Mouse (Mus musculus) spleen, adult 2 months (tissue): ENCODE measurements around the gene Ccdc33. TPM values are rescaled to one million over a fixed set of nuclear protein-coding genes. Genes with fewer than 3 reads are reported as not detected.

Source experiments
- DNase-seq, 2 experiments: peaks; one replicate each; pipeline versions ENCODE4 v3.0.0 to v3.0.0-alpha.2; 2012 to 2021; ENCODE audit warnings: low spot score in 2 of 2, low read depth in 1 of 2
- H3K27ac ChIP-seq: fragments of 200-500 bp; 2 replicates; pipeline ENCODE4 v1.5.1; 2012; ENCODE audit warnings: low read length, inconsistent platforms; ENCODE audit not compliant: insufficient read depth
- H3K27me3 ChIP-seq: fragments of 200-500 bp; 2 replicates; pipeline ENCODE4 v1.6.1; 2012; ENCODE audit warnings: mild to moderate bottlenecking, moderate library complexity, low read length, inconsistent platforms; ENCODE audit not compliant: control insufficient read depth, insufficient read depth
- H3K36me3 ChIP-seq: fragments of 200-500 bp; 2 replicates; pipeline ENCODE4 v1.6.1; 2012; ENCODE audit warnings: mild to moderate bottlenecking, low read length, inconsistent platforms; ENCODE audit not compliant: control insufficient read depth, insufficient read depth
- H3K4me1 ChIP-seq: fragments of 200-500 bp; 2 replicates; pipeline ENCODE4 v1.6.1; 2011; ENCODE audit warnings: inconsistent platforms; ENCODE audit not compliant: control insufficient read depth, insufficient read depth, insufficient read length
- H3K4me3 ChIP-seq: fragments of 200-500 bp; 2 replicates; pipeline ENCODE4 v1.5.1; 2011; ENCODE audit warnings: mild to moderate bottlenecking, inconsistent platforms; ENCODE audit not compliant: insufficient read depth, insufficient read length; ENCODE audit errors: extremely low read depth
- CTCF ChIP-seq: fragments of 200-500 bp; IDR thresholded peaks from 2 replicates; pipeline ENCODE4 v1.5.1; 2011; ENCODE audit warnings: mild to moderate bottlenecking, inconsistent platforms; ENCODE audit not compliant: insufficient read depth, insufficient read length, insufficient replicate concordance; ENCODE audit errors: extremely low read depth
- POLR2A ChIP-seq: fragments of 200-500 bp; IDR thresholded peaks from 2 replicates; pipeline ENCODE4 v1.6.1; 2011; ENCODE audit warnings: low read depth, low read length, inconsistent platforms
- WGBS: fragments of 180-500 bp; shearing (Covaris S2); methylation state at CpG from one replicate; pipeline ENCODE4 v1.1.7; 2018; 5-methylcytosine and 5-hydroxymethylcytosine counted together
- polyA plus RNA-seq: library from polyadenylated mRNA; depleted of rRNA; stranded (reverse); fragments of >200 nt; gene quantifications from 2 replicates; pipeline ENCODE4 v1.2.3, GENCODE M21; 2012

The Ccdc33 gene
- polyA plus RNA-seq, 1 experiment = 0.09 TPM

- TF ChIP-seq POLR2A (no peak), CTCF (no peak)
- Histone ChIP-seq H3K4me3 (no peak overlapping the region), H3K27ac (no peak overlapping the region), H3K4me1 (peaks cover 4% of the 10 kb centered on the region; the same call in 1 of the 2 replicates), H3K27me3 (no peaks in the 10 kb centered on the region), H3K36me3 (no peaks in the 10 kb centered on the region)
- DNase-seq = no peak
- WGBS = 86% methylated on average over 12 of the region's 12 CpGs
Measured at GRCm38 (mm10) chr9:58008336-58009014, 110.1 kb downstream of the Ccdc33 start.

DNA sequence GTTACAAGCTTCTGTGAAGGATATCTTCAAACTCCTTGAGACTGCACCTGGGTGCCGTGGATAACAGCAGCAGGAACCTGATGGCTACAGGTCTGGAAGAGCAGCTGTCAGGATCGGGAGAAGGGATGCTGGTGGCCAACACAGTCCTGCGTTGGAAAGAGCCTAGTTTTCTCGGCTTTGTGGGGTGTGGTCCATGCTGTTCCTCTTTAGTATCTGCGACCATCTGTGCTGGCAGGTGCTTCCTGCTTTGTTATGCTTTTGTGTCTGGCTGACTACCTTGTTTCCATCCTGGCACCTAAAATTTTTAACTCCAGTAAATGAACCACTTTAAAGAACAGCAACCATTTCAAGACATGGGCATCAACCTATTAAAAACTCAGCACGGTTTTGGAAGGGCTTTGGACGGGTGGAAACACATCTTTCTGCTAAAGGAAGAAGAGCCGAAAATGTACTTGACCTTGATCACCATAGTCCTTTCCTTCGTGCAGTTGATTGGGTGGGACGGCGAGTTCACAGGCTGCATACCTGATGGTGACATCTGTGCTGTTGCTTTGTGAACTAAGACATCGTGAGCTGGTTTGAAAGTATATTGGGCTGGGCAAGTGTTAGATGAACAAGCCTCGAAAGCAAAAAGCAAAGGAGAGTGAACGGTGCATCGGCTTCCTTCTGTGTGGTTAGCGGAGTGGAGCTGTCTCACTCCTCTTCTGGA, 112.7 kb downstream of the Ccdc33 start, which contains the start of gene Cyp11a1:
Gene Cyp11a1 (plus strand): TSS at position 659 of the 709 bp plus-strand sequence.
- Histone ChIP-seq H3K4me3 (no peak within 1 kb of the TSS), H3K36me3 (no peaks in the 10 kb centered on the region), H3K27me3 (no peaks in the 10 kb centered on the region), H3K27ac (peak within 1 kb of the TSS; percentile 48), H3K4me1 (peaks cover 4% of the 10 kb centered on the region; the same call in 1 of the 2 replicates)
- TF ChIP-seq CTCF = no peak
- 39% methylated on average over 16 of the region's 16 CpGs for WGBS
- DNase-seq = peak; percentile 17 to 41

DNA sequence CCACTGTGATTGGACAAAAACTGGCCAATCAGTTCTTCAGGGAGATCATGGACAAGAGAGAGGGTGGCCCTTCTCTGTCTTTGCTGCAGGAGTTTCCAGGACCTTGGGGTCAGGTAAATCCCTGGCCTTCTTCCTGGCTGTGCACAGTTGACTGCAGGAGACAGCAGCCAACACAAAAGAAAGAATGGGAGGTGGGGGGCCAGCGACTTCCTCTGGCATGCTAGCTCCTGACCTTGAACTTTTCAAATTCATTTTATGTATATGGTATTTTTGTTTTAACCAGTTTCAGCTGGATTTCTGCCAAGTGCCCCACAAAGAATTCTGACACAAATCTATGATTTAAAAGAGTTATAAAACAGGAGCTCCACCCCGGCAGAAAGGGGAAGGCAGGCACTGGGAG, 115.4 kb downstream of the Ccdc33 start:
- Histone ChIP-seq H3K27me3 (no peaks in the 10 kb centered on the region), H3K4me3 (no peak overlapping the region), H3K36me3 (no peaks in the 10 kb centered on the region), H3K27ac (no peak overlapping the region), H3K4me1 (peaks cover 4% of the 10 kb centered on the region; the same call in 1 of the 2 replicates)
- WGBS = 13% methylated on average over 2 of the region's 2 CpGs
- no peak for DNase-seq
- no peak for TF ChIP-seq CTCF
- TF ChIP-seq POLR2A = no peak

DNA sequence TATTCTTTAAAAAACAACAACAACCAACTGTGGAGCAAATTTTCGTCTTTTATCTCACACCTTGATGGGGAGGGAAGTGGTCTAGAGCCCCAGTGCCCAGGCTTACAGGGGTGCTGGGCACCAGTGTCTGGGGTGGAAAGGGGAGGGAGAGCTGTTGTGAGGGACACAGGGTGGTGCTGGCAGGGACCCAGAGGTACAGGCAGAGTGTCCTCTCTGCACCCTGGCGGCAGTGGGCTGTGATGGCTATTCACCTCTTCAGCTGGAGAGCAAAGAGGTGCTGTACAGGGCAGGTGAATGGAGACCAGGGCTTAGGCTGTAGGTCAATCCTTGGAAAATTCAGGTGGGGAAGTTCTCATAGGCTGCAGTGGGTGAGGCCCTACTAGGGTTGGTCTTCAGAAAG, 118.9 kb downstream of the Ccdc33 start:
- no peak for TF ChIP-seq POLR2A
- no peak for TF ChIP-seq CTCF
- no peak overlapping the region for H3K27ac ChIP-seq
- H3K27me3 ChIP-seq = peaks cover 2% of the 10 kb centered on the region; the same call in 1 of the 2 replicates
- H3K4me3 ChIP-seq = no peak overlapping the region
- H3K36me3 ChIP-seq = no peaks in the 10 kb centered on the region
- 0 out of 2 replicates have a peak, but pooled peaks cover 4% of the 10 kb centered on the region for H3K4me1 ChIP-seq
- no peak for DNase-seq
- 67% methylated on average over 2 of the region's 2 CpGs for WGBS

DNA sequence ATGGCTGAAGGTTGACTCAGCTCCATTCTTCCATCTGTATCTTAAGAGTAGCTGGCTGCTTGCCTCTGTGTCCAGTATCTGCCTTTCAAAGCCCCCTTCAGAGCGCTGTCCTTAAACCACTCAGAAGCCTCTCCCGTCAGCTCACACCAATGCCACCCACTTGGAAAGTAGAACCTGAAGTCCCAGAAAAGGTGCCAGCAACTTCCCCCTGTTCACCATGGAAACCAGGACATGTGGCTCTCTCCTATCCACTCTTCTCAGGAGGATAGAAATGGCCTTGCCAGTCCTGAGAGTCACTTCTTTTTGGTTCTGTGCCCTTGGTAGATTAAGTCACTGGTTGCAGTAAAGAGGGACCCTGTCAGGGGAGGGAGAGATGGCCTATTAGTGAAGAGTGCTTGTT, 119.9 kb downstream of the Ccdc33 start:
- Histone ChIP-seq H3K4me1 (0 out of 2 replicates have a peak, but pooled peaks cover 5% of the 10 kb centered on the region), H3K36me3 (no peaks in the 10 kb centered on the region), H3K27me3 (peaks cover 2% of the 10 kb centered on the region; the same call in 1 of the 2 replicates), H3K27ac (no peak overlapping the region), H3K4me3 (no peak overlapping the region)
- no peak for DNase-seq
- WGBS = 61% methylated on average over 2 of the region's 2 CpGs
- TF ChIP-seq POLR2A = no peak
- no peak for TF ChIP-seq CTCF

GRCm38 (mm10) chr9:57998032-57998659, 120.5 kb downstream of the Ccdc33 start:
- Histone ChIP-seq H3K4me1 (peaks cover 9% of the 10 kb centered on the region; the same call in 1 of the 2 replicates), H3K27ac (no peak overlapping the region), H3K27me3 (peaks cover 2% of the 10 kb centered on the region; the same call in 1 of the 2 replicates), H3K4me3 (peak overlapping the region; percentile 30), H3K36me3 (no peaks in the 10 kb centered on the region)
- no peak for TF ChIP-seq POLR2A
- peak; percentile 71; the same call in 1 of the 2 replicates for TF ChIP-seq CTCF
- peak; percentile 47 to 54 for DNase-seq
- 4% methylated on average over 20 of the region's 20 CpGs for WGBS
